Mouse (Mus musculus) kidney, postnatal 36 days (tissue): ENCODE data around the gene Ano2.

Source experiments
- DNase-seq, 2 experiments: peaks; one replicate each; pipeline ENCODE4 v3.0.0; 2021 to 2022; ENCODE audit warnings: mixed read lengths in 2 of 2

The Ano2 gene

DNA sequence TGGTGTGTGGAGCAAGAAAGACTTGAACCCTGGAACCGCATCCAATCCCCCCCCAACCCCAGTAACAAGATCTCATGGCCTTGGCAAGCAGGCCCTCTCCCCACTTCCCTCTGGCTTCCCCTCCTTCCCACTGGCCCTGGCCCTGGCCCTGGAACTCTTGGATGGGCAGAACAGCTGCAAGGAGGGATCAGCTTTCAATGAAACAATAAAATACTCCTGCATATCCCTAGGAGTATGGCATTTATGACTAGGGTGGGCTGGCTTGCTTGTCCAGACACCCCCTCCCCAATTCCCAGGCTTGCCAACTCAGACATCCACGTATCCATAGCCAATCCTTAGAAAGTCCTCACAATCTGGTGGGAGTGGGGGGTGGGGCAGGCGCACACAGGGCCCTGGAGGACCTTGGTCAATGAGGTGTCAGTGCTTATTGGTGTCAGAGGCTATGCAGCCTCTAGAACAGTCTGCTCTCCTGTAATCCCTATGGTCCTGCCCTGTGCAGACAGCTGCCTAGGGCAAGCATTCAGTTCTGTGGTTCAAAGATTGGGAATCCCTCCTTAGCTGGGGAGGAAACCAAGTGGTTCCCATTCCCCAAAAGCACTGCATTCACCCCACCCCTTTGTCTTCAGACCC, 396.2 kb downstream of the Ano2 start:
- no peak for DNase-seq

DNA sequence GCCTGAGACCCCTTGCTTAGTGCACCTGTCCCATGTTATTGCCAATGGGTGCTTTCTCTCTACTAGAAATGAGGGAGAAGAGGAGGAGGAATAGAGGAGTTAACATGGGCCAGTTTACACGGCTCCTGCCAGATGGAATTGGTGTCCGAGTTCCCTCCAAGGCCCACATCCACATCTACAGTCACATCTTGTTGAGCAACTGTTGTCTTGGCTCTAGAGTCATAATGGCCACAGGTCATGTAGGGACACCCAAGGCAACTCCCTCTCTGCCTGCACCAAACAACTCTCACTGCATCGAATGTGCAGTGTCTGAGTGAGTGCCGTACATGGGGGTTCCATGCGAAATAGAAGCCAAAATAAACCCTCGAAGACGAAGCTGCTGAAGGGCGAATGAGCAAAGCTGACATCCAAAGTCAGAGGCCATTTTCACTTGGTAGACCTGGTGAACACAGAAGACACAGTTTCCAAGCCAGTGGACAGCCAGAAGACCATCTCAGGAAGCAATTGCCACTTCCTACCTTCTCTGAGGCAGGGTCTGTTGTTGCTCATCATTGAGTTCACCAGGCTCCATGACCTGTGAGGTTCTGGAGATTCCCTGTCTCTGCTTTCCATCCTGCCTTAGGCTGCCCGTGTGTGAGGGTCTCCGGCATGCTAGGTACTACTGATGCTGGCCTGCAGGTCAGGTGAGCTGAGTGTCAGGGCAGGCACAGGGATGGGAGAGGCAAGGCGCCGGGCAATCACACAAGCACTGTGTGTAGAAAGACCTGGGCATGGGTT, 398.5 kb downstream of the Ano2 start:
- DNase-seq, result no peak
